Mouse (Mus musculus): ENCODE measurements around the gene Eva1b. TPM values are rescaled to one million over a fixed set of nuclear protein-coding genes. Genes with fewer than 3 reads are reported as not detected.

The Eva1b gene
- polyA plus RNA-seq (2012; rRNA removed) = 50.8 and 52.3 TPM in 2 replicates

DNA sequence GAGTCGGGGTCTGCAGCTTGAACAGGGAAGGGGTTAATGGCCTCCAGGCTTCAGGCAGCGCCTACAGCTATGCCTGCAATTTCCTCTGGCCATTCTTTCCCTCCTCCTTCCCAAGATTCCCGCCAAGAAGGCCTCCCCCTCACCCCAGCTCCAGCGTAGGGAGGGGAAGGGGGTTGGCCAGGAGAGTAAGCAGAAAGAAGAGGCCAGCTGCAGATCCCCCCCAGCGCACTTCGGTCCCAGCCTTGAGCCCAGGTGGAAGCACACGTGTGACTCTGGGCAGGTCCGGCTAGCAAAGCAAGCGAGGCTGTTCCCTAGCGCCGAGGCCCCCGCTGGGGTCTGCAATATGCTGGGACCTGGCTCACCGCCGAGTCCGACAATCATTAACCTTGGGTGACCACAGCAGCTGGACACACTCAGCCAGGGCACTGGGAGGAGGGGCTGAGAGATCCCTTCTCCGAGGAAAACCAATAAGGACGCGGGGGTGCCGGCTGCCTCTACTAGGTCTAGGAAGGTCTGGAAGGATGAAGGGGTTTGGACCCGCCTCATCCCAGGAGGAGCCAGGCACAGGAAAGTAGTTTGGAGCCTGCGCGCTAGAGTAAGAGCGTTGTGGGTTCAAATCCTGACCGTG, at the start of gene Eva1b:
Gene Eva1b, plus strand, starts transcription at position 212 of the 628 bp plus-strand sequence.
- no peak for DNase-seq (ENCODE audit: low read depth)

DNA sequence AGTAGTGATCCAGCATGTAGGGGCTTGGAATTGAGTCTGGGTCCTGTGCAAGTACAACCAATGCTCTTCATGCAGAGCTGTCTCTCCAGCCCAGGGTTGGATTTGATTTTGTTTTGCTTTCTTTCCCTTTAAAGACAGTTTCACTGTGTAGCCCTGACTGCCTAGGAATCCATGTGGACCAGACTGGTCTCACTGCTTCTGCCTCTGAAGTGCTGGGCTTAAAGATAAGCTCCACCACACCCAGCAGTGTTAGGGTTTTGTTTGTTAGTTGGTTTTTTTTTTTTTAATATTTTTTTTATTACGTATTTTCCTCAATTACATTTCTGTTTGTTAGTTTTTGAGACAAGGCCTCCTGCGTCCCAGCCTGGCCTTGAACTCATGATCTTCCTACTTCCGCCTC, 48.2 kb upstream of the Eva1b start:
- DNase-seq (ENCODE audit: low read depth) = no peak

DNA sequence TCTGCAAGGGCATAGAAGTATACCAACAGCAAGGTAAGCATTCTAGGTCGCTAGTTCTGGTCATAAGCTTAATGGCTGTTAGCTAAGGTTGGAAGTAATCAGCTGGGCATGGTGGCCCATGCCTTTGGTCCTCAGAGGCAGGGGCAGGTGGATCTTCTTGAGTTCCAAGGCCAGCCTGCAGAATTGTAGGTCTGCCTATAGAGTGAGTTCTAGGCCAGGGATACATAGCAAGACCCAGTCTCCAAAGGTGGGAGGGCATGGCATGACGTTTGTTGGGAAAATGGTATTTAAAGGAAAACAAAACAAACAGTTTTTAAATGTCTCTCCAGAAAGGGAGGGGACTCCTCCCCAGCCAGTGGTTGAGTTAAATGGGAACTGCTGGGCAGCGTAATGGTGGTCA, 46.8 kb upstream of the Eva1b start:
- DNase-seq (ENCODE audit: low read depth) = no peak

DNA sequence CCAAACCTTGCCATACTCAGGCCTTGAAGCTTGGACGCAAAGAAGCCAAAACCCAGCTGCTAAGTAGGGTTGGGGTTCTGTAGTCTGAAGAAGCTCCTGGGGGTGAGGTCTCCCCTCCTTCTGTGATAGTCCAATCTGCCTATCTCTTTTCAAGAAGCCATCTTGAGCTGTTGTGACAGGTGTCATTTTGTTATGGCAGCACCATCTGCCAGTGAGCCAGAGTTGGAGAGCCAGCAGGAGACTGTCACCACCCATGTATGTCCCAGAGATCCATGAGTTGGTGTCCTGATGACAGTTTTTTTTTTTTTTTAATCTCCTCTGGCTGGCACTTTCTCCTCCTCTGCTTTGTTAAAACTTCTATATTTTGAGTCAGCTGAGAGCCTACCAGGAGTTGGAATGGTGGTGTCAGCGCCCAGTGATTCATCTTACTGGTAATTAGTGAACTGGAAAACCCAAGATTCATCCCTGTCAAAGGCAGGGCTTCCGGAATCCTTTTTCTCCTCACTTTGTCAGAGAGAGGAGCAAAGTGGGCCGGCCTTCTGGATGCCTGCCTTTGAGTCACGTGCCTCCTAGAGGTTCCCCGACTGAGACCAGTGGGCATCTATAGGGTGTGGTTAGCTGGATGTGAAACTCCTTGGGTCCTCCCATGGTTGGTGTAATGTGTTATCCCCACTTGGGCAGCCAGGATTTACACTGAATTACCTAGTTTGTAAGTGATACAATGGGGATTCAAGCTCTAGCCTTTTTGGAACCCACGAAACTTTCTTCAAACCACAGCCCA, 45.3 kb upstream of the Eva1b start:
- DNase-seq (ENCODE audit: low read depth) = no peak

DNA sequence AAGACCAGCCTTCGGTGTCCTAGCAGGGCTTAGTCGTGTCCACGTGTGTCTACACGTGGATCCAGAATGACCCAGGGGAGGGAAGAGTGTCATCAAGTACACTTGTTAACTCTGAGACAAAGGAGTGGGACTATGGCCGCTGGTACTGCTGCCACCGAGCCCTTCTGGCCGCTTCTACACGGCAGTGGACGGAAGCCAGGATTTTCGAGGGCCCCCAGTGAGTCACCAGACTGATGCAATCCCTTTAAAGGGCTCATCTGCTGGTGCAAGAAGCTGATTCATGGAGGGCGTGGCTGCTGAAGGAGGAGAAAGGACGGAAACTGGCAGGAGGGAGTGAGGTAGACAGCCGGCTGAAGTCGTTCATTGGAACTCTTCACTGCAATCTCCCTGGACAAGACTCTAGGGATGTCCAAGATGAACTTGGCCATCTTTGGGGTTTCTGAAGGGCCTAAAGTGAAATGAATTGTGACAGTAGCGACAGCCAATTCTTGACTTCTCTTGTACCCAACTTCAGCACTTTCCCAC, 44.4 kb upstream of the Eva1b start:
- no peak for DNase-seq (ENCODE audit: low read depth)

DNA sequence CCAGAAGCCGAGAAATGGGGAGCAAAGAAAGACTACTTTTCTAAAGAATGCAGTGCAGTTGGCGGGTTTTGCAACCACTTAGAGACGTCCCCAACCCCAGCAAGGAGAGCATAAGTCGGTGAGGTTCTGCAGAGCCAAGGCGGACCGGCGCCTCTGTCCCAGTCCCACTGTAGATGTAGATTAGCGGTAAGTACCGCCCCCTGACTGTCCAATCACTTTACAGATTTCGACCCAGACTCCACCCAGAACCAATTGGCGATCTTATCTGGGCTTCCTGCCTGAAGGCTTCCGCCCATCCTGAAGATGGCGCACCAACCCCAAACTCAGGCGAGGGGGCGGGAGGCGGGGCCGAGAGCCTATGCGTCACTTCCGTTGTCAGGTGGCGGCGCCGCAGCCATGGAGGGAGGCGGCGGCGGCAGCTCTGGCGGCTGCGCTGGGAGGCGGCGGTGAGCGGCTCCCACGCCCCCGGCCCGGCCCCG, 43.9 kb upstream of the Eva1b start, which contains the start of gene Stk40:
Gene Stk40, plus strand, starts transcription at position 368 of the 479 bp plus-strand sequence.
- DNase-seq (ENCODE audit: low read depth) = peak; percentile 82

DNA sequence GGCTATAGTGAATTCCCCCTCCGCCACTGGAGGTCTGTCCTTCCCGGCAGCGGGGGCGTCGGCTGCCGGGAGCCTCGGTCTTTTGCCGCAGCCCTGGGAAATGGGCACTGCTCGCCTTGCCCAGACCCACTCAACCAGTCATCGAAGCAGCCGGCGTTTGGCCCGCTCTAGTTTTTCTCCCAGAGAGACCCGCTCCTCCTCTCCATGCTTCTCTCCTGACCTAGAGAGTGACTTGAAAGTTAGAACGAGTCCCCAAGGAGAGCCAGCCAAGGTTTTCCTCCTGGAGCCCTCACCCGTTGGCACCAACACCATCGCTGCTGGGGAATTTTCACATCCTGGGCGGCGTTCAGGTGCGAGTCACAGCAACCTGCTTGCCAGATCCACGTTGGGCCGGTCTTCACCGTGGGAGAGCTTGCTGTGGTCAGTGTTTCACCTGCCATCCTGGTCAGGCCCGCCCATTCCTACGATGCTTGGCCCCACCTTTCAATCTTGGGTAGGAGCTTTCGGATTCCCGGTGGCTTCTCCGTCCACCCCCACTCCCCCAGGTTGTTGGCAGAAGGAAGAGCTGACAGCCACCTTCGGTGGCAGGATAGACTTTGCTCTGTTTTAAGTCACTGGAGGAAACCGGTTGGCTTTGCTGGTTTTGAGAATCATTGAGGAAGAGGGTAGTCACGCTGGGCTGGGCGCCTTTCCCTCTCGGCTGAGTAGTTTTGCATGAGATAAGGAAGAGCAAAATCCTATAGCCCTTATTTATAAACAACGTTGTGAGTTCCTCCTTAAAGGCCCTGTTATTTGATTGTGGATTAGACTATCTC, 43.1 kb upstream of the Eva1b start:
- DNase-seq (ENCODE audit: low read depth) = no peak

DNA sequence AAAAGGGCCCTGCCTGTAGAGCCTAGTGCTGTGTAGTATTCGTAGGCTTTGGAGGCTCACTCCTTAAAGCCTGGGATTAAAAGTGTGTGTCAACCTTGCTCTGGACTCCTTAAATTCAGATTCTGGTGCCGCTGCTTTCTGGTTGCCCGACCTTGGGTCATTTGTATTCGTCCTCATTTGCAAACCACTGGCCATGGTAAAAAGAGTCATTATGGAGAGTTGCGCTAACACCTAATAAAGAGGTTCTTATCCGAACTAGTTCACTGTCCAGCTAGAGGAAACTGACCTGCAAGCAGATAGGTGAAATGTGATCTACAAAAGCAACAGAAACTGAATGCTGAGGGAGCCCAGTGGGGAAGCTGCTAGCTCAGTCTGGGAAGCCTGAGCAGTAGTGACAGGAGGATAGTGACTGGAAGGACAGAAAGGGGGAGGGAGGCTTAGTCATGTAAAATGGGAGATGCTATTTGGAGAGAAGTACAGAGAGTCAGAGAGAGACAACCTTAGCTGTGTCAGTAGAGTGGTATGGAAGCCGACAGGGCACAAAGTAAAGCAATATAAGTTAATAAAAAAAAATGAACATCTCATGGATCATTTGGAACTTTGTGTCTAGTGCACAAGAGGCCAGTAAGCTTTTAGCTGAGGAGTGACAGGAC, 42.3 kb upstream of the Eva1b start:
- DNase-seq (ENCODE audit: low read depth) = no peak

DNA sequence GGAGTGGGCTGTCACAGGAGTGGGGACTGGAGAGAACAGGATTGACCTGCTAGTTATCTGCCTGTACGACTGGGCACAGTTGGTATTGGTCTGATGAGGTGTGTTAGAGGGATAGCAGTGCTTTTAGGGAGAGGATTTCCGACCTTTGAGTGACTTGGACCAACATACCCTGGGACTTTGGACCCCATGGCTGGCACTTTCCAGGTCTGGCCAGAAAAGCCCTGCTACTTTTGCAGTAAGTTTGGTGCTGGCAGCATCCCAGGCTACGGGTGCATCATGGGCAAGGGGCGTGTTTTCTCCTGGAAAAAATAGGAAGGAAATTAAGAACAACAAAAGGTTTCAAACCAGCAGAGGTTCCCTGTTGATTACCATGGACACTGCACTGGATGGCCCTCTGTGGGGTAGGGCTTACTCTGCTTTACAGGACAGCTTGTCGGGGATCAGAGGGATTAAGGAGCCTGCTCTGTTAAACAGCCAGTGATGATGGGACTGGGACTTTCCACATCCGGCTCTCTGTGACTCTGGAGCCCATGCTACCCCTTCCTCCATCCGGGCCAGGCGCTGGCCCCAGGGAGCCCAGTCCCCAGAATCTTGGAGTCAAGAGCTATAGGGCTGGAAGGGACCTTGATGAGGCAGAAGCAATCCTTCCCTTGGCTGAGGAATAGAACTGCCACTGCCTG, 39.3 kb upstream of the Eva1b start:
- DNase-seq (ENCODE audit: low read depth) = no peak

DNA sequence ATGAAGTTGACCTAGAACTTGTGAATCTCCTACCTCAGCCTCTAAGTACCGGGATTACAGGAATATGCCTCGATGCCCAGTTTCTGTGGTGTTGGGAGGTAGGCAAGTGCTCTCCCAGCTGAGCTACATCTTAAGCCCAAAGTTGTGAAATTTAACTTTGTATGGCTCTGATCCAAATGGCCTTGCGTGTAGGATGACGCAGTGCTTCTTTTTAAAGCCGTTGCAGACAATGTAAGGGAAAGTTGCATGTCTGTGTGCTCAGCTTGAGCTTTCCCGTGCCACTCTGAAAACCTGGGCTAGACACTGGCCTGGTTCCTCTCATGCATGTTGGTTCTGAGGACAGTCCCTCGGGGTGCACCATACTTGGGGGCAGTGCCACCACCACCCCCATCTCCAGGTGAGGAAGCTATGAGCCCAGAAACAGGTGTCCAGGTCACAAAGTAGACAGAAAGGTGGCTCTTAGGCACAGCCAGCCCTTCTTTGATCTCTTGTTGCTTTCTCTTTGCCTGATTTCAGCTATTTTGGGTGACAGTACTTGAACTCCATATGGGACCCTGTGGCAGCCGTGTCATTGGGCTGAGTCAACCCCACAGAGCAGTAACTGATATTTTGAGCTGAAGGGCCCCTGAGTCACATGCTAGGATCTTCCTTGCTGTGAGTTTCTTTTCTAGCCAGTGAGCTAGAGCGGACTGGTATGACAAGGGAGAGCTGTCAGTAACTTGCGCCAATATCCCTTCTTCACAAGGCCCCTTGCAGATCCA, 37.8 kb upstream of the Eva1b start:
- peak; percentile 72 for DNase-seq (ENCODE audit: low read depth)

DNA sequence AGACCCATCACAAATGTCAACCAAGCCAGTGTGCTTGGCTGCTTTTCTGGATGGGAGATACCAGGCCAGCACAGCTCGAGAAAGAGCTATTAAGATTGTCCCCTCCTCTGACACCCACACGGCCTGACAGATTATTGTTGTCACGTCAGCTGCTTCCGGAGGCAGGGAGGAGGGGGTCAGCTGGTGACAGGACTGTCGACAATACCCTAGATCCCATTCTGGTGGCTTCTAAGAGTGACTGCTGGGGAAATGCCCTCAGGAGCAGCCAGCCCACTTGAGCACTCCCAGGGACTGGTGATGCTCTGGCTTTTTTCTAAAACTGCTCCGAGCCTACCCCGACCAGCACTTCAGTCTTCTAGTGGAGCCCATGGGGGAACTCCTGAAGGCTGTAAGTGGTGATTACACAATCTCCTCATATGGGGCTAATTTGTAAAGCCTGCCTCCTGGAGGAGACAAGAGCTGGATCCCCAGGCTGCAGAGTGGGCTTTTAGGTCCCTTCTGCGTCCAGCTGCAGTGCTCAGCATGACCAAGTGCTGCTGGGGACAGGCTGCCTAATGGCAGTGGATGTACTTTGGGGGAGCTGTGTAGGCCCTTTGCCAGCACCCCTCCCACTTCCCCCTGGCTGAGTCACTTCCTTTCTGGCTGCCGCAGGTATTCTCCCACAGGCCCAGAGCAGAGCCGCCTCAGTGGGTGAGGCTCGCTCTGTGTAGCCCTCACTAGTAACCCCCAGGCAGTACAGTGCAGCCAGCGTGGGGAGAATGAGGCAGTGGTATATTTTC, 37.0 kb upstream of the Eva1b start:
- DNase-seq (ENCODE audit: low read depth) = no peak

DNA sequence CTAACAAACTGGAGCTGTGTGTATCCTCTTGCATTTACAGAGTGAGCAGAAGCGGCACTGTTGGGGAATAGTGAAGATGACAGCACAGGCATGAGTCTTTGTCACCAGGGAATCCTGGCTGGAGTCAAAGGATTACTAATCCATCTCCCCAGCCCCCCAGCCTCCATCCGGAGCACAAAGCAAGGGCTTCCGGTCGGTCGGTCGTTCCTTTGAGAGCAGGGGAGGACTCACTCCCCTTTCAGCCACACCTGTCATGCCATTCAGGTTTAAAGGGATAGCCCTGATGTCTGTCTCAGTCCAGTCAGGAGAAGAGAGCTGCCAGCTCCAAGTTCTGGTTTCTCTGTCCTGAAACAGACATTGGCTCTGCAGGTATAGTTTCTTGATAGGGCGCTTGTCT, 36.4 kb upstream of the Eva1b start:
- no peak for DNase-seq (ENCODE audit: low read depth)

DNA sequence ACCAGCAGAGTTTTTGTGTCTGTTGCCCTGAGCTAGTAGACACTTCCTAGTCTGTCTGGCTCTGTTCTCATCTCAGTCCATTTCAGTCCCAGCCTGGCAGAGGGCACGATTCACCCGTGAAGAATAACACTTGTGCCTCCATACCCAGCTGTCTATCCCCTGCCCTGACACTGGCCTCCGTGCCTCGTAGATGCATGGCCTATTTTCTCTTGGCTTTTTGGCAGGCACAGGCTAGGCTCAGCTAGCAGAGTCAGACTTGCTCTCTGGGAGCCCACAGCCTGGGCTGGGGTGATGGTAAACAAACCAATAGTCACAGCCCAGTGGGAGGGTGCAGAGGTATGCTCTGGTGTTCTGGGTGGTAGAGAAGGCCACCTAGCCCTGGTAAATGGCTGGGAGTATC, 34.3 kb upstream of the Eva1b start:
- DNase-seq (ENCODE audit: low read depth) = no peak

DNA sequence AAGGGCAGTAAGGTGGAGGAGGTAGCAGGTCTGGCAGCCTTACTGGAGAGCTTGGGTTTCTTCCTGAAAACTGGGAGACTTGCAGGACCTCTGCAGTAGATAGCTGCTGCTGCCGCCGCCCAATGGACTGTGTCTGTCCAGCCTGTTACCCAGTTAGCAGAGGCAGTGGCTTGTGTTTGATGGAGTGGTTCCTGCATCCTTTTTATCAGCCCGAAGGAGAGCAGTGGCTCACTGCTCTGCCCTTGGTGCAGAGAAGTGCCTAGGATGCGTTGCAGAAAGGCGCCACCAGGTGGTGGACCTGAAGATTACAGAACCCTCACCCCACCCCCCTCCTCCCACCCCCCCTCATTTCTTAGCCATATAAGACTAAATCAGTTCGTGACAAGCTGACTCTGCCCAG, 33.6 kb upstream of the Eva1b start:
- DNase-seq (ENCODE audit: low read depth) = no peak

DNA sequence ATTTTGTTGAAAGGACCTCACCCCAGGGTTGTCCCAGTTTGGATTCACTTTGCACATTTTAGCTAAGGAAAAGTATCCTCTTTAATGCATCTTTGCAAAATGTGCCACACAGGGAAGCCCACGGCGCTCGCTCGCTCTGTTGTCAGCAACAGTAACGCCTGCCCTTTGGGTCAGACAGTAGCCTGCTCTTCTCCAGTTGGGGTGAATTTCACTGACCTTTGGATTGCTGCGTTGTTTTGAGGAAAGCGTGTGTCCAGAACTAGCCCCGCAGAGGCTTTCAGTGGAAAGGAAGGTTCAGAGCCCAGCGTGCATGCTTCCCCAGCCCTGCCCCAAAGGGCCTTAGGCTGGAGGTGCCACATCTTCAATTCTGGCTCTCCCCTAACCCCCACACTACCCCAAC, 32.1 kb upstream of the Eva1b start:
- DNase-seq (ENCODE audit: low read depth) = no peak

DNA sequence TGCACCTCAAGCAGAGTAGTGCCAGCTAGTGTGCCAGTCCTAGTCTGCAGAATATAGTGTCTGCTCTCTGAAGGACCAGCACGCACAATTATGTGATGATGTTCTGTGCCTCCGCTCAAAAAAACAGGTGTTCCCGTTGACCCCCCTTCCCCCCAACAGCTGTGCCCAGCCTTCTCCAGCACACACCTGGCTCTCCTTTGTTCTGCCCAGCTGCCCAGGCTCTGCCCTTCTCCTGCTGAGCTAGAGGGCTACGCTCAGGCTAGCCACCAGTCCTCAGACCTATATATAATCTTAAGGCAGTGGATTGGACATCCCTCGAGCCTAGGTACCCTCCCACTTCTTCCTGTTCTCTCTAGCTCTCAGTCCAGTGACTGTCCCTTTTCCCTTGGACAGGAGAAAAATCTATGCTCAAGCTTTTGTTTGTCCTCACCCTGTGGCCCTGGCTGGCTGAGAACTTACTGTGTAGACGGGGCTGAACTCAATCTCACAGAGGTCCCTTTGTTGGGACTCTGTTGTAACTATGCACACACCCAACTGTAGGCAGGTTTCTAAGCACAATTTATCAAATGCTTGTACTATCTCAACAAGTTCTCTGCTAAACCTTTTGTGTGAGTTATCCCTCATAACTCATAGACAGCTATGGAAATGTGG, 31.5 kb upstream of the Eva1b start:
- no peak for DNase-seq (ENCODE audit: low read depth)

DNA sequence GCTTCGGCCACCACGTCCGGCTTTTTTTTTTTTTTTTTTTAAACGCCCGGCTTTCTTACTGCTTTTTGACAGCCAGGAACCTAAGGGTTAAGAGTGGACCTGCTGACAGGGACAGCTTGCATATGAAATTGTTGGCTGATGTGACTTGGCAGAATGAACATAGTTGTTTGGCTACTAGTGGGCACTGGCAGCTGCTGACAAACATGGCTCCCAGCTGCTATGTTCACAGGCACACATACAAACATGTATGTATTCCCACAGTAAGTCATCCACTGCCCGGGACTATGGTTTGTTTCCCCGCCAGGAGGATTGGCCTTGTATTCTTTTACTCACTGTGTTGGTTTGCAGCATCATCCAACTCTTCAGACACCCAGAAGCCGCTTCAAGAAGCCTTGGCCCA, 30.4 kb upstream of the Eva1b start:
- no peak for DNase-seq (ENCODE audit: low read depth)

DNA sequence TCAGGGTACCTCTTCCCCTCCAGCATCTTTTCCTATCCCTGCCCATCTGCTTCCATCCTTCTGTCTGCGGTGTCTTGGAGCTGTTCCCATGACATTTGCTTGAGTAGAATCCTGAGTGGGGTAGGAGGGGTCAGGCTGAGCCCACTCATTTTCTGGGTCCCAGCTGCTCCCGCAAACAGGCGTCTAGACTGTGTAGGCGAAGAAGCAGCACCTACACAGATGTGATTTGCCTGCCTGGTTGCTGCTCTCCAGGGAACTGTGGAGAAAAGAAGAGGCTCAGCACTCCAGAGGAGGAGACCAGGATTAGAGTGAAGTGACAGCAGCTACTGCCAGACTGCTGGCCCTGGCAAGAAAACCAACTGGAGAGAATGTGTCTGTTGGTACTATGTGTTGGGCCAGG, 28.9 kb upstream of the Eva1b start:
- DNase-seq (ENCODE audit: low read depth) = no peak

DNA sequence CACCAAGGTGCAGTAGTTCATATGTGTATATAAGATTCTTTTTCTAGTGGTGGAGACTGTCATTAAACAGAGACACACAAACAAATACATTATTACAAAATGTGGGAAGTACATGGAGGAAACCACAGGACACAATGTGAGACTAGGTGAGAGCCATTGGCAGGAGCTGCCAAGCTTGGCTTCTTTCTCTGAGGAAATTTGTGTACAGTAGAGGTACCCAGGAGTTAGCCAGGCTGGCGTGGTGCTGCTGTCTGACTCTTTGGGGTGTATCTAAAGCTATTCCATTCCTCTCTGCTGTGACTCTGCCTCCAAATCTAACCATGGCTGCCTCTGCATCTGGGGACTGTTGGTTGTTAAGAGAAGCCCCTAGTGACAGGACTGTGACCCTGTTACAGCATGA, 28.5 kb upstream of the Eva1b start:
- no peak for DNase-seq (ENCODE audit: low read depth)

All from gonadal fat pad, adult 2 months (tissue).